Mouse (Mus musculus): ENCODE measurements around the gene Tmbim6. TPM values are rescaled to one million over a fixed set of nuclear protein-coding genes. Genes with fewer than 3 reads are reported as not detected.

The Tmbim6 gene
- polyA plus RNA-seq (2015; fragmentation: Nextera tagmentation; extraction: Ambion mirVana) = 351 and 354 TPM in 2 replicates

DNA sequence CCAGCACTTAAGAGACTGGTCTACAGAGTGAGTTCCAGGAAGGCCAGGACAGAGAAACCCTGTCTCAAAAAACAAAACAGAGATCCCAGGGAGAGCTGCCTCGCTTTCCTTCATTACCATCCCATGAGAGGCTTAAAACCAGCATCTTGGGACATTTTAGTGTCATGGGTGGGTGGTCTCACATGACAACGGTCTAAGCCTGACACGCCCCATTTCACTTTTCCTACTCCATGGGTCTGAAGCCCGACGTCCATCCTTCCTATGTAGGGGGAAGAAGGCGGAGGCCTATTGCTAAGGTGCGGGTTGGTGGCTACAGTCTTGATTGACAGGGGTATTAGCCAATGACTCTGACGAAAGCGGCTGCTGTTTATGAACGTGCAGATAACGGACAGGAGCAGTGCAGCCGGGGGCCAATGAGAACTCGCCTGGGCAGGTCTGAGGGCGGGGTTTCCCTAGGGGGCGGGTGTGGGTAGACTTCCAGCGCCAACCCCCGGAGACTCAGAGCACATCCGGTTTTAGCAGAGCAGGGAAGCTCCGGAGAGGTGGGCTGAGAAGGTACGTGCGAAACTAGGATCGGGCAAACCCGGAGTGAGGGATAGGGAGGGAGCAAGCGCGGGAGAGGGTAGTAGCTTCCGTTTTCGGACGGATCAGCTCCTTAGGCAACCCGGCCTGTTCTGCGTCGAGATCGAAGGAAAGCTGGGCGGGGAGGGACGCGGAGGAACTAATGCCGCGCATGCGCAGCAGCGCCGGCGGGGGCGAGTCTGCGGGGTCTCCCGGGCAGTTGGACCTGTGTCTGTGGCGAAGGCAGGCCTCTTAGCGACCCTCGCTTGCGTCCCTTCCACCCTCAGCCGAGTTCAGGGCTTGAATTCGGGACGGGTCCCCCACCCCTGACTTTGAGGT, at the start of gene Tmbim6:
Gene Tmbim6, plus strand, starts transcription at position 397 of the 900 bp plus-strand sequence.

DNA sequence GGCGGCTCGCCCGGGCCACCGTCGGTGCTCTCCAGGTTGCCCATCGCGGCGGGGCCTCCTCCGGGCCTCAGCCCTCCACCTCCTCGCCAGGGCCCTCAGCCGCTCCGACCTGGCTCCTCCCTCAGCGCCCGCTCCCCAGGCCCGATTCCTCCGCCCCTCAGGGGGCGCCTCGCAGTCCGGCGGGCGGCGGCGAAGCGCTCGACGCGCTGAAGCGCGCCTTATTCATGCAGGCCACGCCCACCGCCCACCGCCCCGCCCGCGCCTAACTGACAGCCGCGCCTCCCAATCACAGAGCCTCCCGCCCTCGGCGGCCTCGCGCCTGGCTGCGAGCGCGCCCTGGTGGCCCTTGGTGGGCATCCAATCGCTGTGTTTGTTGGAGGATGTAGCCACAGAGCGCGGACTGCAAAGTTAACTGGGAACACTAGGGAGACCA, 22.4 kb upstream of the Tmbim6 start, which contains the start of gene Fmnl3:
Gene Fmnl3, minus strand, starts transcription at position 224 of the 433 bp plus-strand sequence.

GRCm38 (mm10) chr15:99457606-99458401, 65.1 kb downstream of the Tmbim6 start, which contains the start of gene Nckap5l:
TSS of gene Nckap5l (minus strand) at chr15:99457748.

Other genes starting within 250 kb of the Tmbim6 start
- 0.07 and 0.14 TPM in 2 replicates for gene Kcnh3, start 168.0 kb upstream of the Tmbim6 start, polyA plus RNA-seq (2015; fragmentation: Nextera tagmentation; extraction: Ambion mirVana)
- gene Mcrs1, start 140.9 kb upstream of the Tmbim6 start, polyA plus RNA-seq (2015; fragmentation: Nextera tagmentation; extraction: Ambion mirVana) = 57.6 and 61.7 TPM in 2 replicates
- gene Prpf40b, start 97.8 kb upstream of the Tmbim6 start, polyA plus RNA-seq (2015; fragmentation: Nextera tagmentation; extraction: Ambion mirVana) = 19.4 and 20.4 TPM in 2 replicates
- gene Fam186b, start 97.0 kb upstream of the Tmbim6 start, polyA plus RNA-seq (2015; fragmentation: Nextera tagmentation; extraction: Ambion mirVana) = 0.16 TPM in 1 of 2 replicates, not detected in the other
- gene Fmnl3, start 22.4 kb upstream of the Tmbim6 start, polyA plus RNA-seq (2015; fragmentation: Nextera tagmentation; extraction: Ambion mirVana) = 8.5 and 8.6 TPM in 2 replicates
- 2.8 and 3.2 TPM in 2 replicates for gene Nckap5l, start 64.9 kb downstream of the Tmbim6 start, polyA plus RNA-seq (2015; fragmentation: Nextera tagmentation; extraction: Ambion mirVana)
- gene Bcdin3d, start 81.8 kb downstream of the Tmbim6 start, polyA plus RNA-seq (2015; fragmentation: Nextera tagmentation; extraction: Ambion mirVana) = 8.4 and 8.5 TPM in 2 replicates
- gene Faim2, start 135.3 kb downstream of the Tmbim6 start, polyA plus RNA-seq (2015; fragmentation: Nextera tagmentation; extraction: Ambion mirVana) = not detected in 2 replicates
- not detected in 2 replicates for gene Aqp2, start 186.2 kb downstream of the Tmbim6 start, polyA plus RNA-seq (2015; fragmentation: Nextera tagmentation; extraction: Ambion mirVana)
- 0.11 and 0.34 TPM in 2 replicates for gene Aqp5, start 197.9 kb downstream of the Tmbim6 start, polyA plus RNA-seq (2015; fragmentation: Nextera tagmentation; extraction: Ambion mirVana)
- gene Aqp6, start 208.5 kb downstream of the Tmbim6 start, polyA plus RNA-seq (2015; fragmentation: Nextera tagmentation; extraction: Ambion mirVana) = 0.22 and 0.31 TPM in 2 replicates